Mouse (Mus musculus) skeletal muscle tissue, postnatal 0 days (tissue): ENCODE data around the gene Gm13271. TPM values are rescaled to one million over a fixed set of nuclear protein-coding genes. Genes with fewer than 3 reads are reported as not detected.

Experiments used
- polyA plus RNA-seq: library from polyadenylated mRNA; unstranded; fragments of >200 nt; fragmentation: Nextera tagmentation; extraction: Ambion mirVana; gene quantifications from 2 replicates; pipeline ENCODE4 v1.2.1, GENCODE M21; 2015

Gm13271 gene
- not detected in 2 replicates for polyA plus RNA-seq

DNA sequence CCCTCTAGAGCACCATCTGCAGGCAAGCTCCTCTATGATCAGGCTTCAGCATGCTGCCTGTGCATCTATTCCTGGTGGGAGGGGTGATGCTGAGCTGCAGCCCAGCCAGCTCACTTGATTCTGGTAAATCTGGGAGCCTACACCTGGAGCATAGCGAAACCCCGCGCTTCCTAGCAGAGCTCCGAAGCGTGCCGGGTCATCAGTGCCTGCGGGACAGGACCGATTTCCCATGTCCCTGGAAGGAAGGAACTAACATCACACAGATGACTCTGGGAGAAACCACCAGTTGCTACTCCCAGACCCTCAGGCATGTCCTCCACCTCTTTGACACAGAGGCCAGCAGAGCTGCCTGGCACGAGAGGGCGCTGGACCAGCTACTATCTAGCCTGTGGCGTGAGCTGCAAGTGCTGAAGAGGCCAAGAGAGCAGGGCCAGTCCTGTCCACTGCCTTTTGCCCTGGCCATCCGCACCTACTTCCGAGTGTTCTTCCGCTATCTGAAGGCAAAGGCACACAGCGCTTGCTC, at the start of gene Gm13271:
Gm13271 (plus strand) TSS at position 51 of the 523 bp plus-strand sequence.

GRCm38 (mm10) chr4:88721791-88722721, 32.6 kb upstream of the Gm13271 start, which contains the start of the genes Gm26566 and Klhl9:
Gene Gm26566, plus strand, starts transcription at chr4:88721805.
Gene Klhl9, minus strand, starts transcription at chr4:88722465.

GRCm38 (mm10) chr4:88759610-88760268, 5.1 kb downstream of the Gm13271 start, which contains the start of gene Gm13283:
Gene Gm13283, plus strand, starts transcription at chr4:88760119.

DNA sequence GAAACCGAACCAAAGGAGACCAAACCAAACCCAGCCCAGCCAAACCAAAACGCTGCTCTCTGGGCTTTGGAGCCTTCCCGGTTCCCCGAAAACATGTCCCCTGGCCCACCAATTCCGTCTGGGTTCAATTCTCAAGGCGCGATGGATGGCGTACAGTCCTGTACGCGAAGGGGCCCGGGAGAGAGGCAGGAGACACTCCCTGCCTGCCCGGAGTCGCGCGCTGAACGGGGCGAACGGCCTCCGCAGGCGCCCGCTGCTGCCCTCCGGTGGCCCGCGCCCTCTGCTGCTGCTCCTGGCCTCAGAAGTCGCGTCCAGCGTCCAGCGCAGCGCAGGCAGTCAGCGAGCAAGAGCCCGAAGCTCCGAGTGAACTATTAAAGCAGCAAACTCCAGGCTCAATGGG, 18.9 kb downstream of the Gm13271 start, which contains the start of gene Gm13290:
Gm13290 (plus strand) TSS at position 301 of the 400 bp plus-strand sequence.

GRCm38 (mm10) chr4:88776622-88777021, 22.0 kb downstream of the Gm13271 start, which contains the start of gene Gm13289:
Gene Gm13289, plus strand, starts transcription at chr4:88776922.

DNA sequence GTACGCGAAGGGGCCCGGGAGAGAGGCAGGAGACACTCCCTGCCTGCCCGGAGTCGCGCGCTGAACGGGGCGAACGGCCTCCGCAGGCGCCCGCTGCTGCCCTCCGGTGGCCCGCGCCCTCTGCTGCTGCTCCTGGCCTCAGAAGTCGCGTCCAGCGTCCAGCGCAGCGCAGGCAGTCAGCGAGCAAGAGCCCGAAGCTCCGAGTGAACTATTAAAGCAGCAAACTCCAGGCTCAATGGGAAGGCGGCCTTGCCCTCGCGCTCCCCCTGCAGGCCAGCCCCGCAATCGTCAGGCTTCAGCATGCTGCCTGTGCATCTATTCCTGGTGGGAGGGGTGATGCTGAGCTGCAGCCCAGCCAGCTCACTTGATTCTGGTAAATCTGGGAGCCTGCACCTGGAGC, 24.9 kb downstream of the Gm13271 start, which contains the start of gene Gm13272:
Gm13272 (plus strand) TSS at position 301 of the 400 bp plus-strand sequence.

GRCm38 (mm10) chr4:88781831-88782230, 27.2 kb downstream of the Gm13271 start, which contains the start of gene Ifnz:
Gene Ifnz, plus strand, starts transcription at chr4:88782131.

DNA sequence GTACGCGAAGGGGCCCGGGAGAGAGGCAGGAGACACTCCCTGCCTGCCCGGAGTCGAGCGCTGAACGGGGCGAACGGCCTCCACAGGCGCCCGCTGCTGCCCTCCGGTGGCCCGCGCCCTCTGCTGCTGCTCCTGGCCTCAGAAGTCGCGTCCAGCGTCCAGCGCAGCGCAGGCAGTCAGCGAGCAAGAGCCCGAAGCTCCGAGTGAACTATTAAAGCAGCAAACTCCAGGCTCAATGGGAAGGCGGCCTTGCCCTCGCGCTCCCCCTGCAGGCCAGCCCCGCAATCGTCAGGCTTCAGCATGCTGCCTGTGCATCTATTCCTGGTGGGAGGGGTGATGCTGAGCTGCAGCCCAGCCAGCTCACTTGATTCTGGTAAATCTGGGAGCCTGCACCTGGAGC, 30.7 kb downstream of the Gm13271 start, which contains the start of gene Gm13276:
Gm13276 (plus strand) TSS at position 301 of the 400 bp plus-strand sequence.

GRCm38 (mm10) chr4:88788402-88788801, 33.7 kb downstream of the Gm13271 start, which contains the start of gene Gm13277:
Gene Gm13277, plus strand, starts transcription at chr4:88788632.

GRCm38 (mm10) chr4:88791250-88791649, 36.6 kb downstream of the Gm13271 start, which contains the start of gene Gm13278:
Gene Gm13278, plus strand, starts transcription at chr4:88791550.

GRCm38 (mm10) chr4:88793936-88794675, 39.4 kb downstream of the Gm13271 start, which contains the start of gene Gm13275:
Gene Gm13275, plus strand, starts transcription at chr4:88794487.

GRCm38 (mm10) chr4:88797097-88797496, 42.4 kb downstream of the Gm13271 start, which contains the start of gene Gm13279:
Gene Gm13279, plus strand, starts transcription at chr4:88797397.

GRCm38 (mm10) chr4:88799365-88799764, 44.7 kb downstream of the Gm13271 start, which contains the start of gene Gm13285:
Gene Gm13285, plus strand, starts transcription at chr4:88799665.

DNA sequence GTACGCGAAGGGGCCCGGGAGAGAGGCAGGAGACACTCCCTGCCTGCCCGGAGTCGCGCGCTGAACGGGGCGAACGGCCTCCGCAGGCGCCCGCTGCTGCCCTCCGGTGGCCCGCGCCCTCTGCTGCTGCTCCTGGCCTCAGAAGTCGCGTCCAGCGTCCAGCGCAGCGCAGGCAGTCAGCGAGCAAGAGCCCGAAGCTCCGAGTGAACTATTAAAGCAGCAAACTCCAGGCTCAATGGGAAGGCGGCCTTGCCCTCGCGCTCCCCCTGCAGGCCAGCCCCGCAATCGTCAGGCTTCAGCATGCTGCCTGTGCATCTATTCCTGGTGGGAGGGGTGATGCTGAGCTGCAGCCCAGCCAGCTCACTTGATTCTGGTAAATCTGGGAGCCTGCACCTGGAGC, 48.3 kb downstream of the Gm13271 start, which contains the start of gene Gm13287:
Gm13287 (plus strand) TSS at position 301 of the 400 bp plus-strand sequence.

Other genes starting within 250 kb of the Gm13271 start
- not detected in 2 replicates for gene Ifnb1, start 232.1 kb upstream of the Gm13271 start, polyA plus RNA-seq
- gene Ifna15, start 196.6 kb upstream of the Gm13271 start, polyA plus RNA-seq = not detected in 2 replicates
- not detected in 2 replicates for gene Ifna14, start 183.1 kb upstream of the Gm13271 start, polyA plus RNA-seq
- gene Ifna9, start 162.5 kb upstream of the Gm13271 start, polyA plus RNA-seq = not detected in 2 replicates
- gene Ifna12, start 151.5 kb upstream of the Gm13271 start, polyA plus RNA-seq = not detected in 2 replicates
- gene C87499, start 120.5 kb upstream of the Gm13271 start, polyA plus RNA-seq = not detected in 2 replicates
- not detected in 2 replicates for gene Ifna13, start 110.4 kb upstream of the Gm13271 start, polyA plus RNA-seq
- gene Ifna16, start 77.9 kb upstream of the Gm13271 start, polyA plus RNA-seq = not detected in 2 replicates
- not detected in 2 replicates for gene Ifna2, start 71.0 kb upstream of the Gm13271 start, polyA plus RNA-seq
- gene Ifnab, start 63.5 kb upstream of the Gm13271 start, polyA plus RNA-seq = not detected in 2 replicates
- 0.13 and 0.36 TPM in 2 replicates for gene Gm26566, start 33.1 kb upstream of the Gm13271 start, polyA plus RNA-seq
- 48.9 and 52.6 TPM in 2 replicates for gene Klhl9, start 32.4 kb upstream of the Gm13271 start, polyA plus RNA-seq
- gene Gm13283, start 5.3 kb downstream of the Gm13271 start, polyA plus RNA-seq = 0.15 and 0.18 TPM in 2 replicates
- 0.15 TPM in 1 of 2 replicates, not detected in the other for gene Gm13290, start 19.0 kb downstream of the Gm13271 start, polyA plus RNA-seq
- gene Gm13289, start 22.1 kb downstream of the Gm13271 start, polyA plus RNA-seq = not detected in 2 replicates
- gene Gm13272, start 25.0 kb downstream of the Gm13271 start, polyA plus RNA-seq = not detected in 2 replicates
- gene Ifnz, start 27.3 kb downstream of the Gm13271 start, polyA plus RNA-seq = 0.26 and 0.27 TPM in 2 replicates
- gene Gm13276, start 30.8 kb downstream of the Gm13271 start, polyA plus RNA-seq = not detected in 2 replicates
- not detected in 2 replicates for gene Gm13277, start 33.8 kb downstream of the Gm13271 start, polyA plus RNA-seq
- gene Gm13278, start 36.7 kb downstream of the Gm13271 start, polyA plus RNA-seq = not detected in 2 replicates
- not detected in 2 replicates for gene Gm13275, start 39.6 kb downstream of the Gm13271 start, polyA plus RNA-seq
- not detected in 2 replicates for gene Gm13279, start 42.5 kb downstream of the Gm13271 start, polyA plus RNA-seq
- gene Gm13285, start 44.8 kb downstream of the Gm13271 start, polyA plus RNA-seq = 0.47 and 1.0 TPM in 2 replicates
- gene Gm13287, start 48.4 kb downstream of the Gm13271 start, polyA plus RNA-seq = not detected in 2 replicates
- gene Gm13288, start 50.7 kb downstream of the Gm13271 start, polyA plus RNA-seq = 0.10 TPM in 1 of 2 replicates, not detected in the other
- gene Ifna7, start 61.4 kb downstream of the Gm13271 start, polyA plus RNA-seq = not detected in 2 replicates
- gene Ifna11, start 65.1 kb downstream of the Gm13271 start, polyA plus RNA-seq = not detected in 2 replicates
- not detected in 2 replicates for gene Ifna6, start 72.5 kb downstream of the Gm13271 start, polyA plus RNA-seq
- not detected in 2 replicates for gene Ifna5, start 80.7 kb downstream of the Gm13271 start, polyA plus RNA-seq
- not detected in 2 replicates for gene Ifna4, start 87.0 kb downstream of the Gm13271 start, polyA plus RNA-seq
- gene Ifna1, start 95.2 kb downstream of the Gm13271 start, polyA plus RNA-seq = not detected in 2 replicates
- gene Ifne, start 125.3 kb downstream of the Gm13271 start, polyA plus RNA-seq = not detected in 2 replicates